Mouse (Mus musculus) CD4-positive, CD25-positive, alpha-beta regulatory T cell, adult 2 months (primary cell): ENCODE data around the gene Akap13.

ENCODE experiments used
- DNase-seq: peaks from one replicate; pipeline ENCODE4 v3.0.0-alpha.2; 2012; ENCODE audit warnings: low read depth, low spot score

Akap13 gene

GRCm38 (mm10) chr7:75460290-75460689 is 5.0 kb downstream of the Akap13 start:
- no peak for DNase-seq

- no peak for DNase-seq
Measured at GRCm38 (mm10) chr7:75463579-75464162, 8.3 kb downstream of the Akap13 start.

DNA sequence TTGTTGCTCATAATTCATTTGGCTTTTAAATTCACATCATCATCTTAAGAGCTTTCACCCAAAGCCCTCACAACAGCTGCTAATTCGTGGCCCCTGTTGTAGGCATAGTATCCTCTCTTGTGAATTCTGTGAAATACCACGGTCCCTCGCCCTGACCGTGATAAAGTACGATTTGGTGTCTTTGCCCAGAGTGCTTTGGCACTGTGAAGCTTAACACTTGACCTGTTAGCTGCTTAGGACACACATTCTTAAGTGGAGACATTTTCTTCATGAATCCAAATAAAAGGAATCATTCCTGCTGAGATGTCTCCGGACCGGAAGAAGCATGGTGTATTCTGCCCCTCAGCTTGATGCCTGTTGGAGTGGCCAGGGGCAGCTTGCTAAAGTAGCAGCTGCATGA is 12.5 kb downstream of the Akap13 start:
- DNase-seq = no peak

DNA sequence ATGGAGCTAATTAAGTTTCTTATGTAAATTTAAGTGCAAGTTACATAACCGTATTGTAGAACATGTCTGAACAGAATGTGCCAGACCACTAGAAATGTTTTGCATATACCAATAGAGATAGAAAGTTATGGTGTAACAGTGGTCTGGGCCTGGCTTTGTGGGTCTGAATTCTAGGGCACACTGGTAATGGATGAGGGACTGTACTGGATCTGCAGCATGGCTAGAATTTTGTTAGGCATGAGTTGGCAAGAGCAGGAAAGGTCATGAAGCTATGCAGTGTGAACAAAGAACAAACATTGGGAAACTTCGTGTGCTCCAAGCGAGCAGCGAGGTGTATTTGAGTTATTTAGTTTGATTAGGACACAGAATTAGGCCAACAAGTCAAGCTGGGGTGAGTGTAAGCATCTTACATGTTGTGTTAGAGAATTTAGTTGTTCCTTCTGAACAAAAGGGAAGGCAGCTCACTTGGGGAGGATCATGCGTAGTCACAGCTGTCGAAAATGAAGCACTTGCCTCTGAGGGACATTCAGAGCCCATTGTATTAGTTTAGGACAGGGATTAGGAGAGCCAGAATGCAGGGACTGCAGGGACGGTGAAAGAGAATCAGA is 15.1 kb downstream of the Akap13 start:
- DNase-seq = no peak

DNA sequence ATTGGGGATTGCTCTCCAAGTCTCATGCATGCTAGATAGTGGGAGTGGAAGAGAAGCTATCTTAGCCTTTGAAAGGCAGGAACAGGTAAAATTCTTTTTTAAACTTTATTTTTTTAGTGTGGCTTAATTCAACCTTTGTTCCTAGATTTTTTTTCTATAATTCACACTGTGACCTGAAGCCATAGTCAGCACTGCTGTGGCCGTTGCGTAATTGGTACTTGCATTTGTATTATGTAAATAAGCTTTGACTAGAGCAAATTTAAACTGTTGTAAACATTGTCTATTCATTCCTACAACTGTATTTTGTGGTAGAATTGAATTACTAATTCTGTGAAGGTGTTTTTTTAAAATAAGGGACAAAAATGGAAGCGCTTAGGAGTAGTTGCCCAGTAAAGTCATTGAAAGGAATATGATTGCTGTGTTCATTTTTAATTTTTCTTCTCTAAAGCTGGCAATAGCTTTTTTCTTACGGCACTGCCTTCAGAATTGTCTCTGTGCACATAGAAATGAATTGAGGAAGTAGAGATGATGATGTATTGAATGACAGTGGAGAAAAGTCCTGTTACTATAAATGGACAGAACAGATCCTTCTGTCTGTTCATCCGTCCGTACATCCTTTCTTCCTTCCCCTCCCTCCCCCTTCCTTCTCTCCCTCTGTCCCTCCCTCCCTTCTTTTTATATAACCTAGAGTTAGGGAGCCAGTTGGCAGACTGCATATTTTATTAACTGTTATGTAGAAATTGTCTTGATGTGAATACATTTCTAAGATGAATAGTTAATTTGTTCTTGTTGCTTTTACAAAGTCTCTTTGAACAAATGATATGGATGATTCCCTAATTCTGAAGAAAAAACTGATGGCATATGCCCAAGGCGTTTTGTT is 17.2 kb downstream of the Akap13 start:
- no peak for DNase-seq

DNA sequence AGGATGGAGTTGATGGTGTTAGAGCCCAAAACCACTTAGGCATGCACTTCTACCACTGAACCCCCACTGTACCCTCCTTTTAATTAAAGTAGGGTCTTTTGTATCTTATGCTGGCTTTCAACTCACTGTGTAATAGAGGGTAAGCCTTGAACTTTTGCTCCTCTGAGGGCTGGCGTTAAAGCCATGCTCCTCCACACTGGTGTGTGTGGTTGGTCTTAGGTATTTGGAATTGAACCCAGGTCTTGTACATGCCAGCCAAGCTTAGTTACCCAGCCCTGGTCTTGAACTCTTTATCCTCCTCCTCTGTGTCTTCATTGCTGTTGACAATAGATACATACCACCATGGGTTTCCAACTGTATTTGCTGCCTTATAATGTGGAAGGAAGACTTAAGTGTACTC is 18.0 kb downstream of the Akap13 start:
- DNase-seq = no peak

DNA sequence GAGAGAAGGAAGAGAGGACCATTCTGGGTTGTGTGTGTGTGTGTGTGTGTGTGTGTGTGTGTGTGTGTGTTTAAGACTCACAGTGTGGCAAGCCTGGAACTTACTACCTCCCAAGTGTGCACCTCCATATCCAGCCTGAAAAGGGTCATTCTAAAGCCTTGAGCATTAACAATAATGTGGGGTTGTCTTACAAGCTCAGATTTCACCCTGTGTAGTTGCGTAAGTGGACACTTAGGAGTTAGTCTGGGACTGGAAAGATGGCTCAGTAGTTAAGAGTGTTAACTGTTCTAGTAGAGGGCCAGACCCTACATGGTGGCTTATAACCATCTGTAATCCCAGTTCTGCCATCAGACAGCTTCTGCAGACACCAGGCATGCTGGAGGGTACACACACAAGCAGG is 18.7 kb downstream of the Akap13 start:
- no peak for DNase-seq

DNA sequence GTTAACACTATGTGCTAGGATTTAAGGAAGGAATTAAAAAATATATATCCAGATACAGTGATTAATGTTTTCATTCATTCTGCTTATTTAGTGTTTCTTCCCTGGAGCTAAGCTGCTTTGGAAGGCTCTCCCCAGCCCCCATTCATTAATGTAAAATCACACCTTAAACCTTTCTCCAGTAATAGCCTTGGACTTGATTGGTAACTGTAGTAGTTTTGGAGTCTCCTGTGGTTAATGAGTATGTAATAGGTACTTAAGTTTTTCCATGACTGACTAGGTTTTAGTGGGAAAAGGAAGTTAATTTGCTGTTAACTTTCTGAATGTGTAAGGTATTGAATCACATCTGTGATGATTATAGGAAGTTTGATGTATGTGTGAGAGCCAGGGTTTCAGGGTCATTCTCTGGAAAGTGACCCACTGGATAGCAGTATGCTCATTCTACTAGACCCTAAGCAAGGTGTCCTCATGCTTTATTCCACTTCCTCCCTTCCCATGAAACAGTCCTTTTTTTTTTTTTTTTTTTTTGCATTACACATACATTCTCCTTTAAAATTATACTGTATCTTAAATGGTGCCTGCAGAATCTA is 19.3 kb downstream of the Akap13 start:
- DNase-seq = no peak

- no peak for DNase-seq
Measured at GRCm38 (mm10) chr7:75478060-75478459, 22.7 kb downstream of the Akap13 start.

DNA sequence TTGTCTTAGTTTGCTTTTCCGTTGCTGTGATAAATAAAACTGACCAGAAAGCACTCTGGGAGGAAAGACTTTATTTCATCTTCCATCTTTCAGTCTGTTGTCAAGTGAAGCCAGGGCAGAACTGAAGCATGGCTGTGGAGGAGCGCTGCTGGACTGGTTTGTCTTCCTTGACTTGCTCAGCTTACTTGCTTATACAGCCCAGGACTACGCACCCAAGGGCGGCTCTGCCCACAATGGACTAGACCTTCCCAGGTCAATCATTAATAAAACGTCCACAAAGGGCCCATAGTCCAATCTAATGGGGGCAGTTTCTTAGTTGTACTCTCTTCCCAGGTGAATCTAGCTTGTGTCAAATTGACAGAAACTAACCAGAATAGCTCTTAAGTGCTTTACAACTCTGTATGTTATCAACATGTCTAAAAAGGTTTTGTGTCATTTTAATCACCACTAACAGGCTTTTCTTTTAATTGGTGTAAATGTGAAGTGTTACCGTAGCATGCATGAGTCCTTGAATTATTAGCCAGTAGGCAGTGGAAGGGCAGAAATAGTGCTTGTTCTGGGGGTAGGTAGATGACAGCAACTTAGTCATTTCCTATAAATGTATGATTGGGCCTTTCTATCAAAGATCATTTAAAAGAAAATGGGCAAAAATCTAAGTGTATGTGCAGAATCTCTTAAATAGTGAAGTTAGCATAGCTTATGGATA is 25.5 kb downstream of the Akap13 start:
- DNase-seq = no peak

DNA sequence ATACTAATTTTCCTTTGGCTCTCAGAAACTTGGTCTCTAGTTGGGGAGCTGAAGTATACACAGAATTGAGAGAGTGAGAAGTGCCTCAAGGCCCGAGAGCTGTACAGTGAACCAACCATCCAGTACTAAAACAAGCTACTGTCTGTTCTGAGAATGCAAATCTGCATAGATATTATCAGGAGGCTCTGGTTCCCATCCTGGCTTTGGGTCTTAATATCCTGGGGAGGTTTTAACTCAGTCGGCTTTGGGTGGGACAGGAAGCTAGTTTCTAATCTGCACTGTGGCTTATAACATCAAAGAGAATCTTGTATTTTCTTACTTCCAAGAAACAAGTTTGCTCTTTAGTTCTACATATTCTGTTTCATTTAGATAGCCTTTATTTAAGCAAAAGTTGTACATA is 30.7 kb downstream of the Akap13 start:
- DNase-seq = peak; percentile 74

- DNase-seq = peak; percentile 47
Measured at GRCm38 (mm10) chr7:75495941-75496441, 40.7 kb downstream of the Akap13 start.

DNA sequence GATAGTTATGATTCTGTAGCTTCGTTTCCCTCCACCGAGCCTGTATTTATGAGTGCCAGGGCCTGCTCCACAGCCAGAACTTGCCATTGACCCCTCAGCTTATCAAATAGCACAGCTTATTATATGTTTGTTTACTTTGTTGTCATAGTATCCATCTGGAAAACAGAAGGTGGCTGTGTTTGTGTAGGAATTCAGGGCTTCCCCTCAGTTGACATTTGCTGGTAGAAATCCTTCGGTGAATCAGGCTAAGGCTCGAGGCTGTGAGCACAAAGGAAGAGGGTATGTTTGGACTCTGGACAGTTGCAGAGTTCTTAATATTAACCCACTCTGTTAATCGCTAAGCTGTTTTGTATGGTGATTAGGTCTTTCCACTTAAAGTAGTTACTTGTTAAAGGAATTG is 43.3 kb downstream of the Akap13 start:
- no peak for DNase-seq

DNA sequence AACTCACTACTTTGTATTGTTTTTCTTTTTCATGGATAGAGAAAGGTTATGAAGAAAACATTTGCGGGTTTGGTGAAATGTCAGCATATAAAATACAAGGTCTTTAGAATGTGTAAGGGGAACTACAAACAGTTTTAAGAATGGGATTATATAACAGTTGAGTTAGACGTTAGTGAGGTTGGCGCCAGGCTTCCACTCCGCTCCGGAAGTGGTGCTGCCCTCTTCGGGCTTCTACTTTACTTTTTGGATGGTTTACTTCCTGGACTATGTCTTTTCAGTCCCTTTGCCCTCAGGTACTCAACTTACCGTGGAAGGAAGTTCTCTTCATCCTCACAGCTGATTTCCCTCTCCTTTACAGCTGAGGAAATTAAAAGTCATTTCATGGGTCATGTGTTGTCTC is 43.9 kb downstream of the Akap13 start:
- DNase-seq = no peak

DNA sequence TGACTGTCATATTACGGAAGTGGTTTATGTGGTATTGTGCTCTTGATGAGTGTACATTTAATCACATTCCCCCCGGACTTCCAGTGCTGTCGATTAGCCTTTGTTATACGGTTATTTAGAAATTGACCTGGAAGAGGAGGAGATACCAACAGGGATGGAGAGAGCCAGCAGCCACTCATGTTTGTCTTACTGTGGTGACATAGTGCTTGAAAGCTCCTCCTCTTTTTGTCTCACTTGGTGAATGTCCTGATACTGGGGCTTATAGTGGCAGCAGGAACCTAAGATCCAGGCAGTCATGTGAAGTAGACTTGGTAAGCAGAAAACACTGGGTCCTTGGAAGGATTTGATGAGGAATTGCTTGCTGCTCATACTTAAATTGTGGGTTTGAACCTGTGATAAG is 44.8 kb downstream of the Akap13 start:
- no peak for DNase-seq

DNA sequence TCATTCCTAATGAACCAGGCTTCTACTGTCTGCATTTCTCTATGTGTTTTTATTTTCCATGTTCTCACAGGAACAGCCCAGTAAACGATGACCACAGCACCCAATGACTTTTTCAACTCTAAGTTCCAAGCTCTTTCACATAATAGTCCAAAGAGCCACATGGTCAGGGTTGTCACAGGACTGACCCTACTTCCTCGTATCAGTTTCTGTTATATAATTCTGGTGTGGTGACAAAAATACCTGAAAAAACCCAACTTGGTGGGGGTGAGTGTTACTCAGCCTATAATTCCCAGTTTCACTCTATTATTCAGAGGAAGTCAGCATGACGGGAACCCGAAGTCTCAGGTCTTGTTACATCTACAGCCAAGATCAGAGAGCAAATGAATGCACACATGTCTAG is 45.5 kb downstream of the Akap13 start:
- DNase-seq = no peak

GRCm38 (mm10) chr7:75504524-75504923 is 49.2 kb downstream of the Akap13 start:
- DNase-seq = no peak

DNA sequence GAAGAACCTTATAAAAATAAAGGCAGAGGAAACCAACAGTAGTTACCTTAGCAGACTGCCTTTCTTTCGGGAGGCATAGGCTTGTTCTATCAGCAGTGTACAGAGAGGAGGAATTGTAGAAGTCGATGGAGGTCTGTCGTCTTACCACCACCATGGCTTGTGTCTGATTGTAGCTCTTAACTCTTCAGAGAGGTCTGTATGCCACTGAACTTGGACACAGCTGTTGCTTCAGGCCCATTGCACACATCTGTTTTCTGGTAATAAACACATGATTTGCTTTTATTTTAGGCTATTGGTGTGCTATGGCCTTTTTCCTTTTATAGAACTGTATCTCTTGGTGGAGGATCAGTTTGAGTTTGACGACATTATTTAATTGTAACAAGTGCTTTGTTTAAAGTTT is 51.3 kb downstream of the Akap13 start:
- DNase-seq = no peak

DNA sequence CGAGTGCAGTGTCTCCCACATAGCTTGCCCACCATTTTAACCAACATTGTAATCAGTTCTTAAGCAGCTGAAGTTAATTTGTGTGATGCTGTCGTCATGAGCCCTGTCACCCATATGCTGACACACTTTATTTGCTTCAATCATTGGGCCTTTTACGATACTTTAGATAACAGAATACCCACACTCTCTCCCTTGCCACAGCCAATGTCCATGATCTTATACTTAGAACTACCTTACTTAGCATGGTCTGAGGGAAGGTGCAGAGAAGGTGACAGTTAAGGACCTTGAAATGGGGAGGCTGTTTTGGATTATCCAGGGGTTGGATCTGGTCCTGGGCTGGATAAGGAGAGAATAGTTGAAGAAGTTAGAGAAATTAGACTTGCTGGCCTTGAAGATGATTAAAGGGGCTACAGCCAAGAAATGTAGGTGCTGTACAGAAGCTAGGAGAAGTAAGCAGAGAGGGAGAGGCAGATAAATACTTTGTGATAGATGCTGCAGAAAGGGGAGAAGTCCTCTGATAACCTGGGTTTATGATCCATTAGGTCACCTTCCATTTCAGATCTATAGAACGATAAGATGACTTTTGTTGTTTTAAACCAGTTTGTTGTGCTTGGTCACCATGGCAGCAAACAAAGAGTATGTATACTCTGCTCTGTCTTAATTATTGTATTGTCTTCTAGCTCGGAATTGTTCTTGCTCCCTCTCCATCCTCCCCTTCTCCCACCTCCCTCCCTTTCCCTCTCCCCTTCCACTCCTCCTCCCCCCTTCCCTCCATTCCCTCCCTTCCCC is 53.9 kb downstream of the Akap13 start:
- DNase-seq = peak; percentile 67

DNA sequence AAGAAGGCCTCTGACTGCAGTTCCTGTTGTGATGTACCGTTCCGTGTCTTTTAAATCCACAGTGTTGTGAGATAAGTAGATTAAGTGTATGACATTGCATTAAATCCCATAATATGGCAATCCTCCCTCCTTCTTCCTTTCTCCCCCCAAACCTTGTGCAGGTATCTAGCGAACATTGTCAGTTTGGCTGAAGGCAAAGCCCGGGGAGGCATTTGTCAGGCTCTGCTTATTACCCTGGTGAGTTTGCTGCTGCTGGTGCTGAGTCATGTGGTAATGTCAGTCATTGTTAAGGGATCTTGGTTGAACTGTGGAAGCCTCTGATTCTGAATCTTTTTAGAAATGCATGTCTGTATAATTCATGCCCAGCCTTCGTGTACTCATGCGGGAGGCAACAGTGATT is 60.1 kb downstream of the Akap13 start:
- DNase-seq = no peak
